Mouse (Mus musculus) neural tube, embryonic 13.5 days (tissue): ENCODE measurements around the gene Olfr324. TPM values are rescaled to one million over a fixed set of nuclear protein-coding genes. Genes with fewer than 3 reads are reported as not detected.

Source experiments
- ATAC-seq: fragments of 200-750 bp; cut with Nextera tagmentation; 2 replicates; pipeline ENCODE4 v1.8.0; 2017; ENCODE audit warnings: low read depth, mild to moderate bottlenecking, moderate TSS enrichment, moderate library complexity
- H3K27ac ChIP-seq: fragments of 300-500 bp; sonication (generic); replicated peaks from 2 replicates; pipeline ENCODE4 v1.5.1; 2015; ENCODE audit warnings: moderate library complexity, mild to moderate bottlenecking, inconsistent platforms
- H3K27me3 ChIP-seq: fragments of 300-500 bp; sonication (generic); 2 replicates; pipeline ENCODE4 v1.6.1; 2015; ENCODE audit warnings: mild to moderate bottlenecking, inconsistent platforms
- H3K36me3 ChIP-seq: fragments of 300-500 bp; sonication (generic); 2 replicates; pipeline ENCODE4 v1.6.1; 2015; ENCODE audit warnings: mild to moderate bottlenecking, inconsistent platforms
- H3K4me1 ChIP-seq: fragments of 300-500 bp; sonication (generic); replicated peaks from 2 replicates; pipeline ENCODE4 v1.6.1; 2015; ENCODE audit warnings: inconsistent platforms
- H3K4me2 ChIP-seq: fragments of 300-500 bp; sonication (generic); 2 replicates; pipeline ENCODE4 v1.6.1; 2015; ENCODE audit warnings: inconsistent platforms, mild to moderate bottlenecking, moderate library complexity
- H3K4me3 ChIP-seq: fragments of 300-500 bp; sonication (generic); 2 replicates; pipeline ENCODE4 v1.5.1; 2015; ENCODE audit warnings: mild to moderate bottlenecking, inconsistent platforms
- H3K9ac ChIP-seq: fragments of 300-500 bp; sonication (generic); 2 replicates; pipeline ENCODE4 v1.6.1; 2015; ENCODE audit warnings: moderate library complexity, mild to moderate bottlenecking, inconsistent platforms
- H3K9me3 ChIP-seq: fragments of 300-500 bp; sonication (generic); 2 replicates; pipeline ENCODE4 v1.6.1; 2016; ENCODE audit warnings: inconsistent platforms
- WGBS: fragments of 180-500 bp; shearing (Covaris S2); methylation state at CpG from one replicate; pipeline ENCODE4 v1.1.7; 2015; 5-methylcytosine and 5-hydroxymethylcytosine counted together
- polyA plus RNA-seq: library from polyadenylated mRNA; unstranded; fragments of >200 nt; fragmentation: Nextera tagmentation; extraction: Ambion mirVana; gene quantifications from 2 replicates; pipeline ENCODE4 v1.2.1, GENCODE M21; 2015

The Olfr324 gene
- polyA plus RNA-seq, 1 experiment from 2014 or later = not detected

GRCm38 (mm10) chr11:58605228-58605627, 10.3 kb downstream of the Olfr324 start:
- Histone ChIP-seq H3K9me3 (no peaks in the 10 kb centered on the region), H3K9ac (no peak overlapping the region), H3K27ac (no peak overlapping the region)

GRCm38 (mm10) chr11:58606177-58606919, 11.4 kb downstream of the Olfr324 start:
- Histone ChIP-seq H3K27me3 (no peaks in the 10 kb centered on the region), H3K4me2 (no peak overlapping the region), H3K4me1 (no peaks in the 10 kb centered on the region), H3K27ac (no peak overlapping the region), H3K9ac (no peak overlapping the region), H3K36me3 (no peaks in the 10 kb centered on the region), H3K9me3 (no peaks in the 10 kb centered on the region), H3K4me3 (no peak overlapping the region)
- WGBS = 91% methylated on average over 12 of the region's 12 CpGs
- no peak for ATAC-seq

More at GRCm38 (mm10) chr11:58605228-58605627, 10.3 kb downstream of the Olfr324 start:
- Histone ChIP-seq H3K4me1 (no peaks in the 10 kb centered on the region), H3K36me3 (no peaks in the 10 kb centered on the region), H3K4me3 (no peak overlapping the region), H3K27me3 (no peaks in the 10 kb centered on the region), H3K4me2 (no peak overlapping the region)
- 91% methylated on average over 3 of the region's 3 CpGs for WGBS
- ATAC-seq = no peak

GRCm38 (mm10) chr11:58607030-58607429, 12.1 kb downstream of the Olfr324 start:
- Histone ChIP-seq H3K27me3 (no peaks in the 10 kb centered on the region), H3K4me1 (no peaks in the 10 kb centered on the region)
- no peak for ATAC-seq

GRCm38 (mm10) chr11:58613359-58613758, 18.4 kb downstream of the Olfr324 start:
- no peak overlapping the region for H3K9ac ChIP-seq
- no peak for ATAC-seq
- no peaks in the 10 kb centered on the region for H3K36me3 ChIP-seq
- no peak overlapping the region for H3K27ac ChIP-seq
- H3K4me2 ChIP-seq = no peak overlapping the region
- H3K4me3 ChIP-seq = no peak overlapping the region
- H3K9me3 ChIP-seq = no peaks in the 10 kb centered on the region
- WGBS = 57% methylated on average over 3 of the region's 3 CpGs
- no peaks in the 10 kb centered on the region for H3K4me1 ChIP-seq
- no peaks in the 10 kb centered on the region for H3K27me3 ChIP-seq

More at GRCm38 (mm10) chr11:58607030-58607429, 12.1 kb downstream of the Olfr324 start:
- H3K9me3 ChIP-seq = no peaks in the 10 kb centered on the region
- no peak overlapping the region for H3K4me3 ChIP-seq
- no peaks in the 10 kb centered on the region for H3K36me3 ChIP-seq
- H3K4me2 ChIP-seq = no peak overlapping the region
- WGBS = 80% methylated on average over 6 of the region's 6 CpGs
- no peak overlapping the region for H3K27ac ChIP-seq
- no peak overlapping the region for H3K9ac ChIP-seq

- Histone ChIP-seq H3K9me3 (no peaks in the 10 kb centered on the region), H3K9ac (no peak overlapping the region), H3K4me3 (no peak overlapping the region), H3K36me3 (no peaks in the 10 kb centered on the region), H3K27ac (no peak overlapping the region), H3K4me2 (no peak overlapping the region), H3K27me3 (no peaks in the 10 kb centered on the region), H3K4me1 (no peaks in the 10 kb centered on the region)
- ATAC-seq = no peak
Observed at GRCm38 (mm10) chr11:58614526-58614925, 19.6 kb downstream of the Olfr324 start.

GRCm38 (mm10) chr11:58615975-58616374, 21.1 kb downstream of the Olfr324 start, which contains the start of gene 2210407C18Rik:
2210407C18Rik (minus strand) TSS chr11:58616075.
- Histone ChIP-seq H3K4me1 (no peaks in the 10 kb centered on the region), H3K27ac (no peak within 1 kb of the TSS), H3K4me3 (no peak within 1 kb of the TSS), H3K4me2 (no peak within 1 kb of the TSS), H3K9me3 (no peaks in the 10 kb centered on the region), H3K27me3 (no peaks in the 10 kb centered on the region), H3K36me3 (no peaks in the 10 kb centered on the region), H3K9ac (no peak within 1 kb of the TSS)
- 88% methylated on average over 4 of the region's 4 CpGs for WGBS
- no peak for ATAC-seq

GRCm38 (mm10) chr11:58618369-58618768, 23.5 kb downstream of the Olfr324 start:
- Histone ChIP-seq H3K4me2 (no peak overlapping the region), H3K27me3 (no peaks in the 10 kb centered on the region), H3K4me3 (no peak overlapping the region), H3K9ac (no peak overlapping the region), H3K9me3 (no peaks in the 10 kb centered on the region), H3K27ac (no peak overlapping the region), H3K4me1 (no peaks in the 10 kb centered on the region), H3K36me3 (no peaks in the 10 kb centered on the region)
- WGBS = 73% methylated on average over 3 of the region's 3 CpGs
- no peak for ATAC-seq

GRCm38 (mm10) chr11:58618793-58619192, 23.9 kb downstream of the Olfr324 start:
- no peaks in the 10 kb centered on the region for H3K36me3 ChIP-seq
- H3K27me3 ChIP-seq = no peaks in the 10 kb centered on the region
- H3K27ac ChIP-seq = no peak overlapping the region
- no peaks in the 10 kb centered on the region for H3K9me3 ChIP-seq
- no peak overlapping the region for H3K4me2 ChIP-seq
- WGBS = 68% methylated on average over 6 of the region's 6 CpGs
- no peak for ATAC-seq
- H3K4me3 ChIP-seq = no peak overlapping the region
- H3K9ac ChIP-seq = no peak overlapping the region
- no peaks in the 10 kb centered on the region for H3K4me1 ChIP-seq

- no peak for ATAC-seq
- H3K27me3 ChIP-seq = no peaks in the 10 kb centered on the region
- no peak overlapping the region for H3K4me2 ChIP-seq
- no peaks in the 10 kb centered on the region for H3K9me3 ChIP-seq
- H3K9ac ChIP-seq = no peak overlapping the region
- H3K27ac ChIP-seq = no peak overlapping the region
- H3K4me1 ChIP-seq = no peaks in the 10 kb centered on the region
- H3K4me3 ChIP-seq = no peak overlapping the region
- no peaks in the 10 kb centered on the region for H3K36me3 ChIP-seq
- 55% methylated on average over 4 of the region's 4 CpGs for WGBS
Observed at GRCm38 (mm10) chr11:58626146-58626545, 31.2 kb downstream of the Olfr324 start.

GRCm38 (mm10) chr11:58630401-58630800, 35.5 kb downstream of the Olfr324 start, which contains the start of gene Olfr323:
Olfr323 (minus strand) TSS chr11:58630501.
- no peak for ATAC-seq
- Histone ChIP-seq H3K27ac (no peak within 1 kb of the TSS), H3K4me1 (no peaks in the 10 kb centered on the region), H3K4me2 (no peak within 1 kb of the TSS), H3K36me3 (no peaks in the 10 kb centered on the region), H3K9ac (no peak within 1 kb of the TSS), H3K9me3 (no peaks in the 10 kb centered on the region), H3K27me3 (no peaks in the 10 kb centered on the region), H3K4me3 (no peak within 1 kb of the TSS)
- 85% methylated on average over 5 of the region's 5 CpGs for WGBS

- Histone ChIP-seq H3K9me3 (no peaks in the 10 kb centered on the region), H3K4me2 (no peak overlapping the region), H3K36me3 (no peaks in the 10 kb centered on the region), H3K27ac (no peak overlapping the region), H3K4me1 (no peaks in the 10 kb centered on the region), H3K4me3 (no peak overlapping the region), H3K27me3 (peaks cover 4% of the 10 kb centered on the region), H3K9ac (no peak overlapping the region)
- no peak for ATAC-seq
- WGBS = 66% methylated on average over 4 of the region's 4 CpGs
Observed at GRCm38 (mm10) chr11:58634878-58635277, 40.0 kb downstream of the Olfr324 start.

GRCm38 (mm10) chr11:58636376-58636977, 41.6 kb downstream of the Olfr324 start:
- Histone ChIP-seq H3K36me3 (no peaks in the 10 kb centered on the region), H3K9ac (no peak overlapping the region), H3K4me2 (no peak overlapping the region), H3K27me3 (peaks cover 19% of the 10 kb centered on the region), H3K4me1 (peaks cover 11% of the 10 kb centered on the region), H3K4me3 (no peak overlapping the region), H3K27ac (no peak overlapping the region), H3K9me3 (no peaks in the 10 kb centered on the region)
- no peak for ATAC-seq
- 22% methylated on average over 3 of the region's 4 CpGs for WGBS
